Mouse (Mus musculus): ENCODE data around the gene Triobp.

GRCm38 (mm10) chr15:78908399-78908798 is 39.1 kb upstream of the Triobp start:
- TF ChIP-seq CTCF (IDR thresholded peaks at IDR 0.05; ENCODE audit: control insufficient read depth, insufficient read depth, low read length) = no peak
- TF ChIP-seq POLR2A (IDR thresholded peaks at IDR 0.05; ENCODE audit: borderline replicate concordance, control insufficient read depth, low read depth, low read length) = no peak
